Mouse (Mus musculus) left cerebral cortex, postnatal 36 days (tissue): ENCODE data around the gene Ttc30a1. TPM values are rescaled to one million over a fixed set of nuclear protein-coding genes. Genes with fewer than 3 reads are reported as not detected.
"Not testable (repeated sequence)": the region's sequence is repeated elsewhere in the genome, so short reads cannot be mapped to it uniquely, and the experiment has no call there.

Experiments
- DNase-seq, 2 experiments: peaks; one replicate each; pipeline ENCODE4 v3.0.0; 2021 to 2022; ENCODE audit warnings: low spot score in 2 of 2, mixed read lengths in 1 of 2
- intact Hi-C: fragments of 180-260 bp; cut with DNase I; formaldehyde crosslinking; loops from one replicate; pipeline ENCODE4 v1.15.1; 2025
- total RNA-seq, 2 experiments: library from RNA; stranded (reverse); gene quantifications; 2 replicates each; pipeline ENCODE4 v1.2.3; 2021

The Ttc30a1 gene
- total RNA-seq, 2 experiments from 2014 or later = 2.7 to 2.9 TPM

GRCm38 (mm10) chr2:75985124-75985523 is 3.4 kb upstream of the Ttc30a1 start:
- DNase-seq = peak; percentile 58 to 65
- intact Hi-C loops = loop anchor here (2.0 kb wide), 1 partner anchor 84 kb away; no protein-coding TSS in a partner anchor

GRCm38 (mm10) chr2:75983847-75984246 is 2.1 kb upstream of the Ttc30a1 start:
- no peak for DNase-seq
- intact Hi-C loops = loop anchor here (2.0 kb wide), 1 partner anchor 85 kb away; no protein-coding TSS in a partner anchor

GRCm38 (mm10) chr2:75983091-75983490 is 1.3 kb upstream of the Ttc30a1 start:
- intact Hi-C loops = no loop called here
- DNase-seq = no peak

GRCm38 (mm10) chr2:75982626-75983025 is 859 bp upstream of the Ttc30a1 start:
- intact Hi-C loops = no loop called here
- no peak for DNase-seq

- DNase-seq, intact Hi-C loops: not testable (repeated sequence)
Observed at GRCm38 (mm10) chr2:75980933-75981439, 781 bp downstream of the Ttc30a1 start.

- DNase-seq, intact Hi-C loops: not testable (repeated sequence)
Observed at GRCm38 (mm10) chr2:75977752-75978368, 3.9 kb downstream of the Ttc30a1 start, which contains the start of gene Ttc30a2. TSS of gene Ttc30a2 (minus strand) at chr2:75978170.

GRCm38 (mm10) chr2:75976070-75976469 is 5.7 kb downstream of the Ttc30a1 start:
- intact Hi-C loops = not testable (repeated sequence)

GRCm38 (mm10) chr2:75974131-75974530 is 7.6 kb downstream of the Ttc30a1 start:
- intact Hi-C loops = no loop called here
- DNase-seq = no peak

More at GRCm38 (mm10) chr2:75976070-75976469, 5.7 kb downstream of the Ttc30a1 start:
- not testable (repeated sequence) for DNase-seq

- DNase-seq = peak; percentile 59 to 67
- intact Hi-C loops = loop anchor here (1.0 to 10.0 kb wide), 3 partner anchors 82 to 358 kb away; no protein-coding TSS in a partner anchor
Observed at GRCm38 (mm10) chr2:75964972-75965371, 16.8 kb downstream of the Ttc30a1 start.

- DNase-seq = peak; percentile 39 to 47
- intact Hi-C loops = loop anchor here (10.0 kb wide), 1 partner anchor 180 kb away; no protein-coding TSS in a partner anchor
Observed at GRCm38 (mm10) chr2:75964512-75964911, 17.3 kb downstream of the Ttc30a1 start.

- DNase-seq = no peak
- intact Hi-C loops = loop anchor here (10.0 kb wide), 1 partner anchor 179 kb away; no protein-coding TSS in a partner anchor
Observed at GRCm38 (mm10) chr2:75964051-75964450, 17.7 kb downstream of the Ttc30a1 start.

GRCm38 (mm10) chr2:75963211-75963840 is 18.4 kb downstream of the Ttc30a1 start:
- intact Hi-C loops = loop anchor here (10.0 kb wide), 1 partner anchor 179 kb away; no protein-coding TSS in a partner anchor
- DNase-seq = no peak

- intact Hi-C loops = loop anchor here (10.0 kb wide), 1 partner anchor 176 kb away; no protein-coding TSS in a partner anchor
- peak; percentile 29 to 40 for DNase-seq
Observed at GRCm38 (mm10) chr2:75960366-75961330, 21.1 kb downstream of the Ttc30a1 start.

GRCm38 (mm10) chr2:75959850-75960365 is 21.9 kb downstream of the Ttc30a1 start:
- DNase-seq = no peak
- intact Hi-C loops = loop anchor here (10.0 kb wide), 1 partner anchor 175 kb away; no protein-coding TSS in a partner anchor

GRCm38 (mm10) chr2:75959183-75959849 is 22.5 kb downstream of the Ttc30a1 start:
- intact Hi-C loops = no loop called here
- no peak for DNase-seq

- DNase-seq = no peak
- intact Hi-C loops = no loop called here
Observed at GRCm38 (mm10) chr2:75955709-75956108, 26.1 kb downstream of the Ttc30a1 start.

- no peak for DNase-seq
- intact Hi-C loops = no loop called here
Observed at GRCm38 (mm10) chr2:75953320-75953719, 28.4 kb downstream of the Ttc30a1 start.

- intact Hi-C loops = no loop called here
- DNase-seq = no peak
Observed at GRCm38 (mm10) chr2:75950685-75951084, 31.1 kb downstream of the Ttc30a1 start.
